Mouse (Mus musculus) liver, adult (tissue): ENCODE measurements at regions not wholly inside any gene's neighbourhood (a gene's known extent, or its start where the extent isn't known, plus 50 kb on each side); places are given as distances from the start of the nearest gene placed in this dataset.

Source experiments
- GATA4 ChIP-seq: IDR thresholded peaks from 2 replicates; pipeline ENCODE4 v1.6.1; 2014; ENCODE audit warnings: mild to moderate bottlenecking, low read length; ENCODE audit not compliant: insufficient replicate concordance

GRCm38 (mm10) chr11:17324651-17325050, 67.3 kb downstream of the C1d start:
- TF ChIP-seq GATA4: no peak

GRCm38 (mm10) chr11:17325731-17326646, 68.6 kb downstream of the C1d start:
- no peak for TF ChIP-seq GATA4

- TF ChIP-seq GATA4: no peak
Observed at GRCm38 (mm10) chr11:17326695-17327094, 69.3 kb downstream of the C1d start.

- no peak for TF ChIP-seq GATA4
Observed at GRCm38 (mm10) chr11:17351476-17351875, 94.1 kb downstream of the C1d start.

- TF ChIP-seq GATA4: no peak
Observed at GRCm38 (mm10) chr11:17352148-17353130, 95.1 kb downstream of the C1d start.

GRCm38 (mm10) chr11:17359698-17360254, 102.4 kb downstream of the C1d start:
- no peak for TF ChIP-seq GATA4

GRCm38 (mm10) chr11:17377859-17378258, 120.5 kb downstream of the C1d start:
- TF ChIP-seq GATA4: no peak

GRCm38 (mm10) chr11:17386756-17387155, 129.4 kb downstream of the C1d start:
- no peak for TF ChIP-seq GATA4

GRCm38 (mm10) chr11:17393832-17394231, 136.5 kb downstream of the C1d start:
- TF ChIP-seq GATA4: no peak

GRCm38 (mm10) chr11:17414531-17414930, 157.2 kb downstream of the C1d start:
- TF ChIP-seq GATA4: no peak

- TF ChIP-seq GATA4: no peak
Observed at GRCm38 (mm10) chr11:17415144-17415543, 157.8 kb downstream of the C1d start.

- no peak for TF ChIP-seq GATA4
Observed at GRCm38 (mm10) chr11:17417656-17418289, 160.4 kb downstream of the C1d start.

- TF ChIP-seq GATA4: no peak
Observed at GRCm38 (mm10) chr11:17442133-17442532, 184.8 kb downstream of the C1d start.

GRCm38 (mm10) chr11:17449289-17449688, 191.9 kb downstream of the C1d start:
- no peak for TF ChIP-seq GATA4

- TF ChIP-seq GATA4: no peak
Observed at GRCm38 (mm10) chr11:17450360-17451045, 193.1 kb downstream of the C1d start.

- no peak for TF ChIP-seq GATA4
Observed at GRCm38 (mm10) chr11:17451451-17451850, 194.1 kb downstream of the C1d start.
